Mouse (Mus musculus): ENCODE data around the gene Oxsr1.

GRCm38 (mm10) chr9:119355943-119356342 is 33.7 kb upstream of the Oxsr1 start:
- TF ChIP-seq CTCF (IDR thresholded peaks at IDR 0.05; ENCODE audit: borderline replicate concordance, extremely low read depth, insufficient read depth, insufficient read length) (no peak), POLR2A (IDR thresholded peaks at IDR 0.05; ENCODE audit: borderline replicate concordance, extremely low read depth, insufficient read depth, insufficient read length, poor library complexity, severe bottlenecking) (no peak)

Measured in brain, embryonic 14.5 days (tissue).